Mouse (Mus musculus) embryonic facial prominence, embryonic 11.5 days (tissue): ENCODE results near the gene Scgb2b3. TPM values are rescaled to one million over a fixed set of nuclear protein-coding genes. Genes with fewer than 3 reads are reported as not detected.

Experiments used
- ATAC-seq: fragments of 200-750 bp; cut with Nextera tagmentation; replicated peaks from 2 replicates; pipeline ENCODE4 v1.8.0; 2017; ENCODE audit warnings: low read depth; ENCODE audit not compliant: insufficient number of reproducible peaks, low FRiP score, low TSS enrichment
- DNase-seq: peaks from one replicate; pipeline ENCODE4 v3.0.0-alpha.2; 2015; ENCODE audit warnings: low spot score
- H3K27ac ChIP-seq: fragments of 300-500 bp; sonication (generic); replicated peaks from 2 replicates; pipeline ENCODE4 v1.5.1; 2014; ENCODE audit warnings: mild to moderate bottlenecking, low read depth, low read length, control low read depth
- H3K27me3 ChIP-seq: fragments of 300-500 bp; sonication (generic); 2 replicates; pipeline ENCODE4 v1.6.1; 2014; ENCODE audit warnings: mild to moderate bottlenecking, low read length, moderate library complexity, mixed read lengths; ENCODE audit not compliant: control insufficient read depth, insufficient read depth
- H3K36me3 ChIP-seq: fragments of 300-500 bp; sonication (generic); replicated peaks from 2 replicates; pipeline ENCODE4 v1.6.1; 2014; ENCODE audit warnings: low read depth, mild to moderate bottlenecking, low read length, moderate library complexity, mixed read lengths; ENCODE audit not compliant: control insufficient read depth, insufficient read depth
- H3K4me1 ChIP-seq: fragments of 300-500 bp; sonication (generic); 2 replicates; pipeline ENCODE4 v1.6.1; 2014; ENCODE audit warnings: low read length, mixed read lengths; ENCODE audit not compliant: control insufficient read depth, insufficient read depth
- H3K4me2 ChIP-seq: fragments of 300-500 bp; sonication (generic); 2 replicates; pipeline ENCODE4 v1.6.1; 2014; ENCODE audit warnings: low read depth, mild to moderate bottlenecking, control low read depth, low read length, moderate library complexity
- H3K4me3 ChIP-seq: fragments of 300-500 bp; sonication (generic); 2 replicates; pipeline ENCODE4 v1.5.1; 2014; ENCODE audit warnings: low read depth, low read length, control low read depth
- H3K9ac ChIP-seq: fragments of 300-500 bp; sonication (generic); replicated peaks from 2 replicates; pipeline ENCODE4 v1.6.1; 2014; ENCODE audit warnings: mild to moderate bottlenecking, control low read depth, low read length
- H3K9me3 ChIP-seq: fragments of 300-500 bp; sonication (generic); replicated peaks from 2 replicates; pipeline ENCODE4 v1.6.1; 2016; ENCODE audit warnings: mild to moderate bottlenecking, low read length, inconsistent platforms, mixed read lengths; ENCODE audit not compliant: control insufficient read depth
- WGBS: fragments of 180-500 bp; shearing (Covaris S2); extraction: QIAGEN DNeasy Blood & Tissue Kit; methylation state at CpG from one replicate; pipeline ENCODE4 v1.1.7; 2014; 5-methylcytosine and 5-hydroxymethylcytosine counted together
- polyA plus RNA-seq: library from polyadenylated mRNA; unstranded; fragments of >200 nt; fragmentation: Nextera tagmentation; extraction: Ambion mirVana; gene quantifications from 2 replicates; pipeline ENCODE4 v1.2.1, GENCODE M21; 2014

The Scgb2b3 gene
- not detected in 2 replicates for polyA plus RNA-seq

DNA sequence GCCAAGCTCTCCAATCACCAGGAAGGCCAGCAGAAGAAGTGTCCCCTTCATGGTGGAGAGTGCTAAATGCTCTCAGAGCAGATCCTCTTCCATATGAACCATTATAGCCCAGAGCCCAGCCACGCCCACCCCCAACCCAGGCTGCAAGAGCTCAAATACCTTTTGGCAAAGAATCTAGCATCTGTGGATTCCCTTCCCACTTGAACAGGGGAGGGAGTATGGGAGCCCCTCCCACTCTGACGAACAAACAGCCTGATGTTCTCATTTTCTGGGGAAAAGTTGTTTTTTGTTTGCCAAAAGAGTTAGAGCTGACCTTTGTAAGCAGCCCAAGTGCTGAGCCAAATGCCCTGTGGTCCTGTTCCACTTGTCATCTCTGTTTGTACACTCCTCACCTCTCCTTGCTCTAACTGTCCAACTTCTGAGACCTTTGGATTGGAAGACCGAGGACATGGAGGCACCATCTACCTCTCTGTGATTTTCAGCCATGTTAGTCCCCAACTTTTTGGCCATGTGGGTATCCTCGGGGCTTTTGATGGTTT lies at the start of gene Scgb2b3:
Gene Scgb2b3, minus strand, starts transcription at position 51 of the 539 bp plus-strand sequence.
- DNase-seq (no peak), ATAC-seq (no peak)
- no peak within 1 kb of the TSS for H3K27ac ChIP-seq
- H3K9ac ChIP-seq, result no peak within 1 kb of the TSS
- H3K9me3 ChIP-seq, result peaks cover 3% of the 10 kb centered on the region; the same call in 1 of the 2 replicates
- 61% methylated on average over 4 of the region's 4 CpGs for WGBS
- no peak within 1 kb of the TSS for H3K4me2 ChIP-seq
- no peaks in the 10 kb centered on the region for H3K4me1 ChIP-seq
- H3K27me3 ChIP-seq, result no peaks in the 10 kb centered on the region
- H3K36me3 ChIP-seq, result no peaks in the 10 kb centered on the region
- no peak within 1 kb of the TSS for H3K4me3 ChIP-seq

DNA sequence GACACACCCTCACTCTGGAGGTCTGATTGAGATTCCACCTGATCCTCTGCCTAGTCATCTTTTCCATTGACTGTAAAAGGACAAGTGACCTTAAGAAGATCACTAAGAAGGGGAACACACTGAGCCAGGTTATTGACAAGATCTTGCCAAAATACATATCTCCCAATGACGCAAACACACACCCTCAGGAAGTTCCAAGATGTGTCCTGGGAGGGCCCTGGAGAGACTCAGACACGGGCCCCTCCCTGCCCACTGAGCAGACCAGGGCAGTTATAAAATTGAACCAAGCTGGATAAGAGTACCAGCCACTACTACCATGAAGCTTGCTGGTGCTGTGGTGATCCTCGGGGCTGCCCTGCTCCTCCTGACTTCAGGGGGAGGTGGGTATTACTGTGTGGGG lies 13.4 kb upstream of the Scgb2b3 start, which contains the start of gene Scgb1b3:
Gene Scgb1b3, plus strand, starts transcription at position 301 of the 400 bp plus-strand sequence.
- no peak within 1 kb of the TSS for H3K27ac ChIP-seq
- WGBS, result 61% methylated on average over 3 of the region's 3 CpGs
- H3K9me3 ChIP-seq, result peaks cover 9% of the 10 kb centered on the region
- no peak within 1 kb of the TSS for H3K4me3 ChIP-seq
- no peak within 1 kb of the TSS for H3K4me2 ChIP-seq
- H3K36me3 ChIP-seq, result no peaks in the 10 kb centered on the region
- H3K27me3 ChIP-seq, result no peaks in the 10 kb centered on the region
- DNase-seq (no peak), ATAC-seq (no peak)
- no peak within 1 kb of the TSS for H3K9ac ChIP-seq
- no peaks in the 10 kb centered on the region for H3K4me1 ChIP-seq

Other genes starting within 250 kb of the Scgb2b3 start
- 2.2 and 3.6 TPM in 2 replicates for gene Hpn, start 246.8 kb downstream of the Scgb2b3 start, polyA plus RNA-seq
- gene Scn1b, start 235.1 kb downstream of the Scgb2b3 start, polyA plus RNA-seq, result 0.81 and 0.96 TPM in 2 replicates
- gene Gramd1a, start 206.2 kb downstream of the Scgb2b3 start, polyA plus RNA-seq, result 76.7 and 76.8 TPM in 2 replicates
- gene Scgb2b2, start 71.6 kb downstream of the Scgb2b3 start, polyA plus RNA-seq, result not detected in 2 replicates
- gene Scgb1b2, start 70.3 kb downstream of the Scgb2b3 start, polyA plus RNA-seq, result not detected in 2 replicates
- gene Scgb1b3, start 13.5 kb upstream of the Scgb2b3 start, polyA plus RNA-seq, result not detected in 2 replicates